Mouse (Mus musculus): ENCODE results near the gene Igf2bp3. TPM values are rescaled to one million over a fixed set of nuclear protein-coding genes. Genes with fewer than 3 reads are reported as not detected.

Igf2bp3 gene
- total and polyA plus RNA-seq, 3 experiments, result 18.4 to 35.6 (median 22.0) TPM

DNA sequence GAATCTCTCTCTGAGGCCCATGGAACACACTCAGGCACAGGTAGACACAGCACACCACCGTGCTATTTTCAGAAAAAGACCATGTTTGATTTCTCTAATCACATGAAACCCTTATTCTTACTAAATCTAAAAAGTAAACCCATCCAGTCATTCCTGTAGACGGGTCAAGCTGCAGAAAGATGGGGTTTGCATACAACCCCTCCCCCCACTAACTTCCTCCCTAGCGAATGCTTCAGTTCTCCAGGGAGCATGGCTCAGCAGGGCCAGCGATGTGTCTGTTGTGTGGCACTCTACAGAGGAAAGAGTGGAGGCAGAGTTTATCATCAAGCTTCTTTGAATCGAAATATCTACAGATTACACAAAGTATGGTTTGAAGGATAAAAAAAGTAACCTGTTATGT lies 99.2 kb downstream of the Igf2bp3 start (continued):
- no peak for TF ChIP-seq NELFE (IDR thresholded peaks at IDR 0.05; ENCODE audit: low read depth, low read length)
- peak; percentile 33; the same call in 1 of the 2 replicates for TF ChIP-seq MYC (IDR thresholded peaks at IDR 0.05; ENCODE audit: low read depth, low read length)
- no peak for TF ChIP-seq SIN3A (IDR thresholded peaks at IDR 0.05; ENCODE audit: low read length)
- TF ChIP-seq EP300 (IDR thresholded peaks at IDR 0.05; ENCODE audit: low read length), result peak; percentile 75
- TF ChIP-seq GABPA (IDR thresholded peaks at IDR 0.05; ENCODE audit: insufficient replicate concordance, low read depth, low read length), result no peak
- TF ChIP-seq ETS1 (conservative IDR thresholded peaks at IDR 0.05; ENCODE audit: low read depth, low read length), result peak; percentile 59; the same call in 1 of the 2 replicates
- TF ChIP-seq HCFC1 (IDR thresholded peaks at IDR 0.05; ENCODE audit: low read depth, low read length), result no peak
- no peak for TF ChIP-seq POLR2A (IDR thresholded peaks at IDR 0.05; ENCODE audit: low read depth, low read length)
- no peak for TF ChIP-seq CTCF (conservative IDR thresholded peaks at IDR 0.05 in 1 of 2, IDR thresholded peaks at IDR 0.05 in 1 of 2; ENCODE audit: low read depth in 2 of 2, low read length in 2 of 2)
- peak; percentile 83 for TF ChIP-seq CHD2 (IDR thresholded peaks at IDR 0.05; ENCODE audit: low read length)

- dilution Hi-C loops (cut with MboI; ENCODE audit: extremely low pct_ligation_motif_present, extremely low pct_unique_long_range_greater_than_20kb, low sequenced_read_pairs), result no loop called here
These were observed 100.3 kb downstream of the Igf2bp3 start for GRCm38 (mm10) chr6:49114457-49114856.

DNA sequence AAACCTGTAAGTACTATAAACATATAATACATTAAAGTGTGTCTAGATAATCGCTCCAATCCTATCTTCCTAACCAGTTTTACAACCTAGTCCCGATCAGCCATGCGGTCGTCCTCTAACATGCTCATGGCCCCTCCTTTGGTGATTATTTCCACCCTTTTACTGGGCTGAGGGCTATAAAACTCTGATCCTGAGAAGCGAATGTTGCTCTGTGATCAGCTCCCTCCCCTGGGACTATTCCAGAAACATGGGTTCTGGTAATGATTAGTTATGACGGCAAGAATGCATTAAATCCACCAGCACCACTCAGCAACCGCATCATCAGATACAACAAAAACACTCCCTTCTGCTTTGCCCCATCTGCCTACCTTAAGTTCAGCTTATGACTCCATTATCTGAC lies 100.9 kb downstream of the Igf2bp3 start:
- DNase-seq (ENCODE audit: extremely low read depth), result no peak
- H3K36me3 ChIP-seq (replicated peaks in 1 of 2; ENCODE audit: control insufficient read depth in 1 of 2, insufficient read depth in 1 of 2, low read length in 1 of 2), result peaks cover 6 to 53% of the 10 kb centered on the region in 2 experiments
- H3K4me3 ChIP-seq (replicated peaks in 1 of 3; ENCODE audit: low read depth in 2 of 3, low read length in 2 of 3, poor library complexity in 1 of 3), result no peak overlapping the region
- H3K9me3 ChIP-seq (replicated peaks; ENCODE audit: low read length), result no peaks in the 10 kb centered on the region
- no peak overlapping the region for H3K4me2 ChIP-seq (ENCODE audit: insufficient read depth, low read depth, poor library complexity, severe bottlenecking)
- dilution Hi-C loops (cut with MboI; ENCODE audit: extremely low pct_ligation_motif_present, extremely low pct_unique_long_range_greater_than_20kb, low sequenced_read_pairs), result no loop called here
- in situ Hi-C loops (cut with MboI; ENCODE audit: low pct_ligation_motif_present, low pct_unique_long_range_greater_than_20kb, low sequenced_read_pairs), result no loop called here
- H3K27me3 ChIP-seq (replicated peaks), result no peaks in the 10 kb centered on the region
- no peak for TF ChIP-seq TCF12 (IDR thresholded peaks at IDR 0.05; ENCODE audit: low read depth, low read length)
- TF ChIP-seq ETS1 (conservative IDR thresholded peaks at IDR 0.05; ENCODE audit: low read depth, low read length), result no peak
- TF ChIP-seq JUND (conservative IDR thresholded peaks at IDR 0.05; ENCODE audit: low read depth, low read length), result no peak
- TF ChIP-seq USF2 (conservative IDR thresholded peaks at IDR 0.05; ENCODE audit: low read depth, low read length), result no peak
- TF ChIP-seq MAX (IDR thresholded peaks at IDR 0.05; ENCODE audit: low read length), result no peak
- TF ChIP-seq EP300 (IDR thresholded peaks at IDR 0.05; ENCODE audit: low read length), result no peak
- no peak for TF ChIP-seq TBP (conservative IDR thresholded peaks at IDR 0.05; ENCODE audit: low read depth, low read length)
- no peak for TF ChIP-seq IRF4 (IDR thresholded peaks at IDR 0.05; ENCODE audit: low read depth, low read length)
- TF ChIP-seq POLR2AphosphoS2 (IDR thresholded peaks at IDR 0.05; ENCODE audit: low read depth, low read length), result no peak
- TF ChIP-seq SMC3 (IDR thresholded peaks at IDR 0.05; ENCODE audit: low read depth, low read length), result no peak
- TF ChIP-seq USF1 (IDR thresholded peaks at IDR 0.05; ENCODE audit: low read depth, low read length), result no peak
- TF ChIP-seq NRF1 (IDR thresholded peaks at IDR 0.05; ENCODE audit: low read depth, low read length), result no peak
- TF ChIP-seq RCOR1 (conservative IDR thresholded peaks at IDR 0.05; ENCODE audit: low read depth, low read length), result no peak
- no peak for TF ChIP-seq JUN (IDR thresholded peaks at IDR 0.05; ENCODE audit: insufficient read depth, low read depth, low read length)
- no peak for TF ChIP-seq MEF2A (IDR thresholded peaks at IDR 0.05; ENCODE audit: borderline replicate concordance, low read depth, low read length)
- no peak for TF ChIP-seq ZC3H11A (IDR thresholded peaks at IDR 0.05; ENCODE audit: low read depth, low read length)
- no peak for TF ChIP-seq HCFC1 (IDR thresholded peaks at IDR 0.05; ENCODE audit: low read depth, low read length)
- TF ChIP-seq UBTF (IDR thresholded peaks at IDR 0.05; ENCODE audit: low read depth, low read length), result no peak
- TF ChIP-seq CHD2 (IDR thresholded peaks at IDR 0.05; ENCODE audit: low read length), result no peak
- no peak for TF ChIP-seq CHD1 (IDR thresholded peaks at IDR 0.05; ENCODE audit: low read depth, low read length)
- no peak overlapping the region for H3K27ac ChIP-seq (ENCODE audit: insufficient read depth, low read depth)
- H3K79me2 ChIP-seq (replicated peaks; ENCODE audit: control insufficient read depth, extremely low read depth, insufficient read depth, poor library complexity, severe bottlenecking), result no peaks in the 10 kb centered on the region
- peaks cover 13 to 50% of the 10 kb centered on the region in 2 experiments for H3K4me1 ChIP-seq (ENCODE audit: control insufficient read depth in 1 of 2, insufficient read depth in 2 of 2)
- H3K9ac ChIP-seq (ENCODE audit: insufficient read depth, low read depth), result no peak overlapping the region

More at GRCm38 (mm10) chr6:49114457-49114856, 100.3 kb downstream of the Igf2bp3 start:
- Histone ChIP-seq H3K27ac (ENCODE audit: insufficient read depth, low read depth) (no peak overlapping the region), H3K4me2 (ENCODE audit: insufficient read depth, low read depth, poor library complexity, severe bottlenecking) (no peak overlapping the region), H3K4me3 (replicated peaks in 1 of 3; ENCODE audit: low read depth in 2 of 3, low read length in 2 of 3, poor library complexity in 1 of 3) (no peak overlapping the region), H3K79me2 (replicated peaks; ENCODE audit: control insufficient read depth, extremely low read depth, insufficient read depth, poor library complexity, severe bottlenecking) (no peaks in the 10 kb centered on the region), H3K9me3 (replicated peaks; ENCODE audit: low read length) (no peaks in the 10 kb centered on the region), H3K4me1 (ENCODE audit: control insufficient read depth in 1 of 2, insufficient read depth in 2 of 2) (peaks cover 13 to 54% of the 10 kb centered on the region in 2 experiments), H3K9ac (ENCODE audit: insufficient read depth, low read depth) (no peak overlapping the region), H3K36me3 (replicated peaks in 1 of 2; ENCODE audit: control insufficient read depth in 1 of 2, insufficient read depth in 1 of 2, low read length in 1 of 2) (peaks cover 3 to 48% of the 10 kb centered on the region in 2 experiments), H3K27me3 (replicated peaks) (no peaks in the 10 kb centered on the region)
- TF ChIP-seq CTCF (conservative IDR thresholded peaks at IDR 0.05 in 1 of 2, IDR thresholded peaks at IDR 0.05 in 1 of 2; ENCODE audit: low read depth in 2 of 2, low read length in 2 of 2), result no peak
- no peak for TF ChIP-seq NRF1 (IDR thresholded peaks at IDR 0.05; ENCODE audit: low read depth, low read length)
- no peak for TF ChIP-seq MEF2A (IDR thresholded peaks at IDR 0.05; ENCODE audit: borderline replicate concordance, low read depth, low read length)
- TF ChIP-seq BHLHE40 (IDR thresholded peaks at IDR 0.05; ENCODE audit: low read depth, low read length), result no peak
- no peak for TF ChIP-seq MAX (IDR thresholded peaks at IDR 0.05; ENCODE audit: low read length)
- no peak for TF ChIP-seq TBP (conservative IDR thresholded peaks at IDR 0.05; ENCODE audit: low read depth, low read length)
- no peak for TF ChIP-seq TCF12 (IDR thresholded peaks at IDR 0.05; ENCODE audit: low read depth, low read length)
- no peak for TF ChIP-seq JUND (conservative IDR thresholded peaks at IDR 0.05; ENCODE audit: low read depth, low read length)
- TF ChIP-seq JUN (IDR thresholded peaks at IDR 0.05; ENCODE audit: insufficient read depth, low read depth, low read length), result no peak
- no peak for TF ChIP-seq CHD2 (IDR thresholded peaks at IDR 0.05; ENCODE audit: low read length)
- TF ChIP-seq SIN3A (IDR thresholded peaks at IDR 0.05; ENCODE audit: low read length), result no peak
- TF ChIP-seq MXI1 (IDR thresholded peaks at IDR 0.05; ENCODE audit: low read depth, low read length), result no peak
- TF ChIP-seq KAT2A (IDR thresholded peaks at IDR 0.05; ENCODE audit: insufficient replicate concordance, low read length), result no peak
- no peak for TF ChIP-seq USF1 (IDR thresholded peaks at IDR 0.05; ENCODE audit: low read depth, low read length)
- TF ChIP-seq PAX5 (IDR thresholded peaks at IDR 0.05; ENCODE audit: low read length), result no peak
- no peak for TF ChIP-seq MYC (IDR thresholded peaks at IDR 0.05; ENCODE audit: low read depth, low read length)
- DNase-seq (ENCODE audit: extremely low read depth), result no peak
- in situ Hi-C loops (cut with MboI; ENCODE audit: low pct_ligation_motif_present, low pct_unique_long_range_greater_than_20kb, low sequenced_read_pairs), result no loop called here
